Mouse (Mus musculus) thymus, adult 2 months (tissue): ENCODE data around the gene Cc2d1b. TPM values are rescaled to one million over a fixed set of nuclear protein-coding genes. Genes with fewer than 3 reads are reported as not detected.

Source experiments
- DNase-seq: peaks from one replicate; pipeline ENCODE4 v3.0.0; 2021
- H3K27ac ChIP-seq: fragments of 200-500 bp; 2 replicates; pipeline ENCODE4 v1.5.1; 2012; ENCODE audit warnings: low read length, control low read depth; ENCODE audit not compliant: control insufficient read depth, insufficient read depth
- H3K27me3 ChIP-seq: fragments of 200-500 bp; 2 replicates; pipeline ENCODE4 v1.6.1; 2012; ENCODE audit warnings: mild to moderate bottlenecking, low read length, moderate library complexity, mixed read lengths; ENCODE audit not compliant: control insufficient read depth, insufficient read depth
- H3K36me3 ChIP-seq: fragments of 200-500 bp; 2 replicates; pipeline ENCODE4 v1.6.1; 2012; ENCODE audit warnings: mild to moderate bottlenecking, low read length, moderate library complexity; ENCODE audit not compliant: control insufficient read depth, insufficient read depth
- H3K4me1 ChIP-seq: fragments of 200-500 bp; replicated peaks from 2 replicates; pipeline ENCODE4 v1.6.1; 2012; ENCODE audit warnings: low read length; ENCODE audit not compliant: control insufficient read depth, insufficient read depth
- H3K4me3 ChIP-seq: fragments of 200-500 bp; 2 replicates; pipeline ENCODE4 v1.5.1; 2012; ENCODE audit warnings: mild to moderate bottlenecking, low read length, control low read depth, moderate library complexity; ENCODE audit not compliant: control insufficient read depth, insufficient read depth
- CTCF ChIP-seq: fragments of 200-500 bp; IDR thresholded peaks from 2 replicates; pipeline ENCODE4 v1.5.1; 2012; ENCODE audit warnings: mild to moderate bottlenecking, control low read depth, low read length, moderate library complexity, borderline replicate concordance; ENCODE audit not compliant: control insufficient read depth, poor library complexity, insufficient read depth; ENCODE audit errors: extremely low read depth
- POLR2A ChIP-seq: fragments of 200-500 bp; IDR thresholded peaks from 2 replicates; pipeline ENCODE4 v1.6.1; 2012; ENCODE audit warnings: mild to moderate bottlenecking, low read length, control low read depth, moderate library complexity; ENCODE audit not compliant: control insufficient read depth, poor library complexity, insufficient read depth; ENCODE audit errors: extremely low read depth
- WGBS: fragments of 180-500 bp; shearing (Covaris S2); methylation state at CpG from one replicate; pipeline ENCODE4 v1.1.7; 2018; 5-methylcytosine and 5-hydroxymethylcytosine counted together
- polyA plus RNA-seq: library from polyadenylated mRNA; depleted of rRNA; stranded (reverse); fragments of >200 nt; gene quantifications from 2 replicates; pipeline ENCODE4 v1.2.3, GENCODE M21; 2012

The Cc2d1b gene
- polyA plus RNA-seq, 1 experiment = 73.1 TPM

- DNase-seq = no peak
- Histone ChIP-seq H3K4me1 (no peaks in the 10 kb centered on the region), H3K36me3 (peaks cover 4% of the 10 kb centered on the region; the same call in 1 of the 2 replicates), H3K4me3 (no peak overlapping the region), H3K27ac (no peak overlapping the region), H3K27me3 (no peaks in the 10 kb centered on the region)
- 92% methylated on average over 4 of the region's 4 CpGs for WGBS
- TF ChIP-seq CTCF (no peak), POLR2A (no peak)
Observed at GRCm38 (mm10) chr4:108598306-108598705, 21.4 kb upstream of the Cc2d1b start.

- TF ChIP-seq POLR2A (no peak), CTCF (no peak)
- Histone ChIP-seq H3K4me3 (no peak overlapping the region), H3K27ac (no peak overlapping the region), H3K36me3 (peaks cover 5% of the 10 kb centered on the region), H3K4me1 (no peaks in the 10 kb centered on the region), H3K27me3 (no peaks in the 10 kb centered on the region)
- no peak for DNase-seq
- WGBS = 98% methylated on average over 7 of the region's 7 CpGs
Observed at GRCm38 (mm10) chr4:108601870-108602269, 17.9 kb upstream of the Cc2d1b start.

- peaks cover 2% of the 10 kb centered on the region for H3K36me3 ChIP-seq
Observed at GRCm38 (mm10) chr4:108608651-108609050, 11.1 kb upstream of the Cc2d1b start.

GRCm38 (mm10) chr4:108610935-108611334 lies 8.8 kb upstream of the Cc2d1b start:
- TF ChIP-seq CTCF (no peak), POLR2A (no peak)
- H3K27ac ChIP-seq = no peak overlapping the region
- no peaks in the 10 kb centered on the region for H3K4me1 ChIP-seq
- no peak overlapping the region for H3K4me3 ChIP-seq
- no peaks in the 10 kb centered on the region for H3K27me3 ChIP-seq
- WGBS = 95% methylated on average over 5 of the region's 5 CpGs
- H3K36me3 ChIP-seq = peaks cover 3% of the 10 kb centered on the region; the same call in 1 of the 2 replicates
- no peak for DNase-seq

More at GRCm38 (mm10) chr4:108608651-108609050, 11.1 kb upstream of the Cc2d1b start:
- Histone ChIP-seq H3K4me1 (no peaks in the 10 kb centered on the region), H3K27ac (no peak overlapping the region), H3K27me3 (no peaks in the 10 kb centered on the region), H3K4me3 (no peak overlapping the region)
- DNase-seq = no peak
- TF ChIP-seq CTCF (no peak), POLR2A (no peak)
- 93% methylated on average over 3 of the region's 3 CpGs for WGBS

- 91% methylated on average over 4 of the region's 4 CpGs for WGBS
- H3K4me3 ChIP-seq = no peak overlapping the region
- H3K27me3 ChIP-seq = no peaks in the 10 kb centered on the region
- no peak for DNase-seq
- H3K27ac ChIP-seq = no peak overlapping the region
- peaks cover 10% of the 10 kb centered on the region for H3K4me1 ChIP-seq
- TF ChIP-seq POLR2A = no peak
- no peak for TF ChIP-seq CTCF
- H3K36me3 ChIP-seq = peaks cover 3% of the 10 kb centered on the region; the same call in 1 of the 2 replicates
Observed at GRCm38 (mm10) chr4:108618586-108618985, 1.2 kb upstream of the Cc2d1b start.

- TF ChIP-seq CTCF (no peak), POLR2A (no peak)
- peaks cover 10% of the 10 kb centered on the region for H3K4me1 ChIP-seq
- no peak for DNase-seq
- peaks cover under 1% of the 10 kb centered on the region; the same call in 1 of the 2 replicates for H3K36me3 ChIP-seq
- H3K27ac ChIP-seq = 0 out of 2 replicates have a peak overlapping the region, but pooled peaks have one; percentile 6
- H3K27me3 ChIP-seq = no peaks in the 10 kb centered on the region
- H3K4me3 ChIP-seq = peak overlapping the region; percentile 69
- WGBS = 3% methylated on average over 10 of the region's 10 CpGs
Observed at GRCm38 (mm10) chr4:108619165-108619564, 575 bp upstream of the Cc2d1b start.

- TF ChIP-seq CTCF (no peak), POLR2A (no peak)
- H3K27me3 ChIP-seq = no peaks in the 10 kb centered on the region
- peaks cover 10% of the 10 kb centered on the region for H3K4me1 ChIP-seq
- H3K27ac ChIP-seq = no peak overlapping the region
- H3K4me3 ChIP-seq = peak overlapping the region; percentile 69; the same call in 1 of the 2 replicates
- WGBS = 14% methylated on average over 8 of the region's 8 CpGs
- H3K36me3 ChIP-seq = peaks cover 12% of the 10 kb centered on the region
- no peak for DNase-seq
Observed at GRCm38 (mm10) chr4:108620536-108620935, 796 bp downstream of the Cc2d1b start.
